Comparison of ENCODE assay signal across 1 mouse cellular context in genomic region chr8:105288958-105289732, GRCm38 (mm10).
A peak's percentile ranks its signal among the peaks of the same experiment; 100 is the strongest.
TF ChIP-seq lines count a peak whose summit lies in the region.

No protein-coding gene starts in this region.

TF ChIP-seq in CH12.LX, 34 proteins besides CTCF, POLR2A, EP300 and RAD21 (continued from another document):
- TF ChIP-seq MAFK (IDR thresholded peaks at IDR 0.05; ENCODE audit: insufficient replicate concordance, low read length) = no peak
- no peak for TF ChIP-seq E2F4 (IDR thresholded peaks at IDR 0.05; ENCODE audit: insufficient replicate concordance, low read depth, low read length)
- TF ChIP-seq RCOR1 (conservative IDR thresholded peaks at IDR 0.05; ENCODE audit: low read depth, low read length) = peak; percentile 65; the same call in 1 of the 2 replicates
- TF ChIP-seq NRF1 (IDR thresholded peaks at IDR 0.05; ENCODE audit: low read depth, low read length) = peak; percentile 76
- no peak for TF ChIP-seq PAX5 (IDR thresholded peaks at IDR 0.05; ENCODE audit: low read length)
- TF ChIP-seq KAT2A (IDR thresholded peaks at IDR 0.05; ENCODE audit: insufficient replicate concordance, low read length) = no peak
- TF ChIP-seq HCFC1 (IDR thresholded peaks at IDR 0.05; ENCODE audit: low read depth, low read length) = peak; percentile 53
- TF ChIP-seq JUN (IDR thresholded peaks at IDR 0.05; ENCODE audit: insufficient read depth, low read depth, low read length) = no peak
- 0 out of 2 replicates have a peak, but pooled peaks have one; percentile 44 for TF ChIP-seq MYC (IDR thresholded peaks at IDR 0.05; ENCODE audit: low read depth, low read length)
- TF ChIP-seq USF2 (conservative IDR thresholded peaks at IDR 0.05; ENCODE audit: low read depth, low read length) = no peak
- TF ChIP-seq SIN3A (IDR thresholded peaks at IDR 0.05; ENCODE audit: low read length) = peak; percentile 68
- TF ChIP-seq MAX (IDR thresholded peaks at IDR 0.05; ENCODE audit: low read length) = peak; percentile 66
- TF ChIP-seq ZNF384 (IDR thresholded peaks at IDR 0.05; ENCODE audit: low read depth, low read length) = no peak
- no peak for TF ChIP-seq USF1 (IDR thresholded peaks at IDR 0.05; ENCODE audit: low read depth, low read length)
- TF ChIP-seq ETS1 (conservative IDR thresholded peaks at IDR 0.05; ENCODE audit: low read depth, low read length) = peak; percentile 61; the same call in 1 of the 2 replicates
- TF ChIP-seq ZMIZ1 (IDR thresholded peaks at IDR 0.05; ENCODE audit: low read depth, low read length) = peak; percentile 62
- TF ChIP-seq UBTF (IDR thresholded peaks at IDR 0.05; ENCODE audit: low read depth, low read length) = no peak
- TF ChIP-seq BHLHE40 (IDR thresholded peaks at IDR 0.05; ENCODE audit: low read depth, low read length) = peak; percentile 92
- TF ChIP-seq MXI1 (IDR thresholded peaks at IDR 0.05; ENCODE audit: low read depth, low read length) = peak; percentile 92
- TF ChIP-seq CHD2 (IDR thresholded peaks at IDR 0.05; ENCODE audit: low read length) = peak; percentile 62
- no peak; the same call in 1 of the 2 replicates for TF ChIP-seq MEF2A (IDR thresholded peaks at IDR 0.05; ENCODE audit: borderline replicate concordance, low read depth, low read length)
- TF ChIP-seq NELFE (IDR thresholded peaks at IDR 0.05; ENCODE audit: low read depth, low read length) = peak; percentile 57
- peak; percentile 82 for TF ChIP-seq ELF1 (IDR thresholded peaks at IDR 0.05; ENCODE audit: low read depth, low read length)
- peak; percentile 84 for TF ChIP-seq TCF12 (IDR thresholded peaks at IDR 0.05; ENCODE audit: low read depth, low read length)
- no peak; the same call in none of the 2 replicates for TF ChIP-seq IRF4 (IDR thresholded peaks at IDR 0.05; ENCODE audit: low read depth, low read length)
- no peak for TF ChIP-seq GABPA (IDR thresholded peaks at IDR 0.05; ENCODE audit: insufficient replicate concordance, low read depth, low read length)
- TF ChIP-seq JUND (conservative IDR thresholded peaks at IDR 0.05; ENCODE audit: low read depth, low read length) = 0 out of 2 replicates have a peak, but pooled peaks have one; percentile 14
- no peak for TF ChIP-seq ZC3H11A (IDR thresholded peaks at IDR 0.05; ENCODE audit: low read depth, low read length)
- peak; percentile 64 for TF ChIP-seq POLR2AphosphoS2 (IDR thresholded peaks at IDR 0.05; ENCODE audit: low read depth, low read length)
- TF ChIP-seq SMC3 (IDR thresholded peaks at IDR 0.05; ENCODE audit: low read depth, low read length) = 0 out of 2 replicates have a peak, but pooled peaks have one; percentile 11
- no peak for TF ChIP-seq CHD1 (IDR thresholded peaks at IDR 0.05; ENCODE audit: low read depth, low read length)
